29 mouse cellular contexts compared by ENCODE assay signal in genomic region chr15:92177413-92177812, GRCm38 (mm10).
DNase-seq lines count a peak whose midpoint lies in the region; ATAC-seq lines count a peak whose summit lies in the region.
"Had no signal": no experiment of that assay in that cellular context is flagged by ENCODE, and none has a peak within 500 bp of the region (broad histone marks: within the 10 kb centered on the region; RNA-seq: fewer than 3 reads in every experiment).

No protein-coding gene starts in this region.

- H3K9ac ChIP-seq in midbrain, embryonic 15.5 days: no peak overlapping the region
- H3K9ac ChIP-seq: embryonic facial prominence, embryonic 12.5 days; heart, embryonic 13.5 days; hindbrain, embryonic 14.5 days; liver, embryonic 15.5 days; midbrain, embryonic 13.5 days had no signal

- no peaks in the 10 kb centered on the region for H3K36me3 ChIP-seq in midbrain, embryonic 15.5 days (replicated peaks)
- H3K36me3 ChIP-seq: embryonic facial prominence, embryonic 12.5 days; G1E; heart, embryonic 13.5 days; liver, embryonic 15.5 days; midbrain, embryonic 13.5 days had no signal

- H3K4me1 ChIP-seq in midbrain, embryonic 15.5 days: no peaks in the 10 kb centered on the region
- H3K4me1 ChIP-seq: embryonic facial prominence, embryonic 12.5 days; heart, embryonic 13.5 days; liver, embryonic 15.5 days; megakaryocyte, embryonic 14.5 days; midbrain, embryonic 13.5 days had no signal

- H3K27ac ChIP-seq in midbrain, embryonic 15.5 days: no peak overlapping the region
- H3K27ac ChIP-seq: embryonic facial prominence, embryonic 12.5 days; gastrocnemius, adult 2 months; heart, adult 2 months; heart, embryonic 13.5 days; hindbrain, embryonic 14.5 days; liver, embryonic 15.5 days; midbrain, embryonic 13.5 days had no signal

- no peaks in the 10 kb centered on the region for H3K9me3 ChIP-seq in midbrain, embryonic 15.5 days
- H3K9me3 ChIP-seq: embryonic facial prominence, embryonic 12.5 days; heart, embryonic 13.5 days; liver, embryonic 15.5 days; midbrain, embryonic 13.5 days had no signal

- peak; percentile 66 for DNase-seq in adrenal gland, adult 2 months
- no peak for DNase-seq in adrenal gland, postnatal 4 days (ENCODE audit: low spot score in 2 of 2)
- DNase-seq in Muller cell, postnatal 12 days (ENCODE audit: inconsistent ontology term): peak; percentile 89
- peak; percentile 44 for DNase-seq in adrenal gland, postnatal 25 days
- peak; percentile 45 for DNase-seq in lung, postnatal 10 days
- DNase-seq in right cerebral cortex, adult 2 months (ENCODE audit: low spot score in 2 of 2): no peak
- DNase-seq: cerebellum, postnatal 14 days; gastrocnemius, adult 2 months; gastrocnemius, postnatal 36 days; heart, adult 2 months; heart, postnatal 10 days; kidney, adult 9 months; kidney, postnatal 10 days; layer of hippocampus, adult 9-11 months; liver; thymus, adult 2 months; thymus, postnatal 36 days had no signal

- H3K4me2 ChIP-seq in midbrain, embryonic 15.5 days: no peak overlapping the region
- H3K4me2 ChIP-seq: embryonic facial prominence, embryonic 12.5 days; heart, embryonic 13.5 days; hindbrain, embryonic 14.5 days; liver, embryonic 15.5 days; midbrain, embryonic 13.5 days had no signal

- no peaks in the 10 kb centered on the region for H3K27me3 ChIP-seq in midbrain, embryonic 15.5 days (replicated peaks)
- H3K27me3 ChIP-seq: embryonic facial prominence, embryonic 12.5 days; heart, embryonic 13.5 days; liver, embryonic 15.5 days; megakaryocyte, embryonic 14.5 days; midbrain, embryonic 13.5 days had no signal

- no peak overlapping the region for H3K4me3 ChIP-seq in midbrain, embryonic 15.5 days
- H3K4me3 ChIP-seq: embryonic facial prominence, embryonic 12.5 days; gastrocnemius, adult 2 months; heart, adult 2 months; heart, embryonic 13.5 days; liver, embryonic 15.5 days; megakaryocyte, embryonic 14.5 days; midbrain, embryonic 13.5 days had no signal

- WGBS in midbrain, embryonic 15.5 days: 72% methylated on average over 9 of the region's 9 CpGs

- ATAC-seq in activated CD4-positive, CD25-positive, alpha-beta regulatory T cell, adult 4 months: no peak
- ATAC-seq in midbrain, embryonic 15.5 days (replicated peaks): no peak
- ATAC-seq: forebrain, embryonic 16.5 days; intestine, postnatal 0 days; midbrain, embryonic 13.5 days; Patski had no signal

Comparison
In these comparisons a context has a peak if more than half of its experiments do, and no peak if none do; other contexts are left out.
1. DNase-seq: peak in adrenal gland, adult 2 months (single experiment), Muller cell, postnatal 12 days (single experiment), adrenal gland, postnatal 25 days (single experiment) and lung, postnatal 10 days (single experiment); none in adrenal gland, postnatal 4 days (0 of 2) and right cerebral cortex, adult 2 months (0 of 2).